In genomic region chr9:48860526-48860845, GRCm38 (mm10) we compare ENCODE assay signal across 9 mouse cellular contexts. TPM values are rescaled to one million over a fixed set of nuclear protein-coding genes. Genes with fewer than 3 reads are reported as not detected.
DNase-seq lines count a peak whose midpoint lies in the region; ATAC-seq lines count a peak whose summit lies in the region.
"Had no signal": no experiment of that assay in that cellular context is flagged by ENCODE, and none has a peak within 500 bp of the region (broad histone marks: within the 10 kb centered on the region; RNA-seq: fewer than 3 reads in every experiment).

No protein-coding gene starts in this region.

- peaks cover 71% of the 10 kb centered on the region for H3K27me3 ChIP-seq in limb, embryonic 12.5 days
- H3K27me3 ChIP-seq: embryonic facial prominence, embryonic 12.5 days had no signal

- 2% methylated on average over 6 of the region's 6 CpGs for WGBS in limb, embryonic 12.5 days

- H3K4me2 ChIP-seq in limb, embryonic 12.5 days: no peak overlapping the region
- H3K4me2 ChIP-seq: embryonic facial prominence, embryonic 12.5 days had no signal

- no peaks in the 10 kb centered on the region for H3K9me3 ChIP-seq in limb, embryonic 12.5 days
- H3K9me3 ChIP-seq: embryonic facial prominence, embryonic 12.5 days had no signal

- no peak overlapping the region for H3K4me3 ChIP-seq in limb, embryonic 12.5 days (replicated peaks)
- H3K4me3 ChIP-seq: embryonic facial prominence, embryonic 12.5 days had no signal

- H3K9ac ChIP-seq in limb, embryonic 12.5 days (replicated peaks): no peak overlapping the region
- H3K9ac ChIP-seq: embryonic facial prominence, embryonic 12.5 days had no signal

- no peaks in the 10 kb centered on the region for H3K36me3 ChIP-seq in limb, embryonic 12.5 days
- H3K36me3 ChIP-seq: embryonic facial prominence, embryonic 12.5 days had no signal

- no peak overlapping the region for H3K27ac ChIP-seq in limb, embryonic 12.5 days
- H3K27ac ChIP-seq: embryonic facial prominence, embryonic 12.5 days had no signal

- DNase-seq in 3134 (ENCODE audit: extremely low read depth, insufficient read length, low spot score): peak; percentile 11
- DNase-seq in adrenal gland, adult (ENCODE audit: inconsistent age in 2 of 2, low spot score in 1 of 2): peak; percentile 78 to 92
- peak; percentile 88 for DNase-seq in embryo, embryonic 10 days (ENCODE audit: low spot score)
- peak; percentile 70 for DNase-seq in gastrocnemius, postnatal 25 days
- peak; percentile 64 to 71 for DNase-seq in kidney, adult 8-10 months
- peak; percentile 58 for DNase-seq in naive thymus-derived CD4-positive, alpha-beta T cell, adult 2 months (ENCODE audit: low read depth)
- peak; percentile 79 for DNase-seq in testis, postnatal 10 days (ENCODE audit: low spot score)

- ATAC-seq in limb, embryonic 12.5 days (ENCODE audit: insufficient number of reproducible peaks, insufficient read depth, low FRiP score, low TSS enrichment, low read depth): 0 out of 2 replicates have a peak, but pooled peaks have one; percentile 37

- H3K4me1 ChIP-seq in limb, embryonic 12.5 days (replicated peaks): peaks cover 7% of the 10 kb centered on the region; the same call in 1 of the 2 replicates
- H3K4me1 ChIP-seq: embryonic facial prominence, embryonic 12.5 days had no signal

RNA-seq across cellular contexts. Expression of gene Zbtb16, which starts 24.5 kb away (rescaled TPM):
- 100 to 1,000 TPM; 102 to 134 TPM for total RNA-seq in gastrocnemius, postnatal 25 days (2021)
- 2.5 and 2.9 TPM in 2 replicates for polyA plus RNA-seq in limb, embryonic 12.5 days (2016; fragmentation: Nextera tagmentation; extraction: Ambion mirVana)

RNA-seq across cellular contexts. Expression of gene Htr3a, which starts 50.4 kb away (rescaled TPM):
- total RNA-seq in gastrocnemius, postnatal 25 days (2021): not detected
- 0.88 and 1.3 TPM in 2 replicates for polyA plus RNA-seq in limb, embryonic 12.5 days (2016; fragmentation: Nextera tagmentation; extraction: Ambion mirVana)

Comparison
In these comparisons a context has a peak if more than half of its experiments do, and no peak if none do; other contexts are left out.
1. DNase-seq: peak in every context shown above with its lines; median percentile 88 in embryo, embryonic 10 days; 85 in adrenal gland, adult; 79 in testis, postnatal 10 days; 70 in gastrocnemius, postnatal 25 days; 68 in kidney, adult 8-10 months; 58 in naive thymus-derived CD4-positive, alpha-beta T cell, adult 2 months; 11 in 3134.